Mouse (Mus musculus) Patski (cell line): ENCODE measurements around the gene Pik3cg. TPM values are rescaled to one million over a fixed set of nuclear protein-coding genes. Genes with fewer than 3 reads are reported as not detected.

Experiments
- ATAC-seq: fragments of 100-300 bp; one replicate; pipeline ENCODE4 v1.8.0; 2021
- CTCF ChIA-PET: fragments of 350-600 bp; sonication (Branson Sonifier 250); formaldehyde crosslinking; loops from one replicate; lab custom pipeline; 2022; ENCODE audit warnings: inconsistent platforms; lab: Charles Lee
- POLR2A ChIA-PET: fragments of 350-600 bp; sonication (Branson Sonifier 250); formaldehyde crosslinking; loops from one replicate; lab custom pipeline; 2022; ENCODE audit warnings: antibody characterized with exemption, inconsistent platforms; lab: Charles Lee
- DNase-seq: peaks from one replicate; pipeline ENCODE4 v3.0.0-alpha.2; 2011; ENCODE audit warnings: low read depth, low spot score
- H3K27me3 ChIP-seq: fragments of 371-371 bp; one replicate; pipeline ENCODE4 v1.5.1; 2021
- CTCF ChIP-seq: fragments of 100-300 bp; IDR thresholded peaks from one replicate; pipeline ENCODE4 v1.5.1; 2021
- in situ Hi-C: fragments of 300-500 bp; cut with MboI; formaldehyde crosslinking; loops from 3 replicates; pipeline ENCODE4 v1.11.1; 2018; ENCODE audit warnings: low pct_unique_long_range_greater_than_20kb, mixed read lengths
- polyA plus RNA-seq: library from polyadenylated mRNA; unstranded; gene quantifications from one replicate; pipeline ENCODE4 v1.2.3, GENCODE M21; 2021

The Pik3cg gene
- polyA plus RNA-seq, 1 experiment from 2014 or later: not detected

DNA sequence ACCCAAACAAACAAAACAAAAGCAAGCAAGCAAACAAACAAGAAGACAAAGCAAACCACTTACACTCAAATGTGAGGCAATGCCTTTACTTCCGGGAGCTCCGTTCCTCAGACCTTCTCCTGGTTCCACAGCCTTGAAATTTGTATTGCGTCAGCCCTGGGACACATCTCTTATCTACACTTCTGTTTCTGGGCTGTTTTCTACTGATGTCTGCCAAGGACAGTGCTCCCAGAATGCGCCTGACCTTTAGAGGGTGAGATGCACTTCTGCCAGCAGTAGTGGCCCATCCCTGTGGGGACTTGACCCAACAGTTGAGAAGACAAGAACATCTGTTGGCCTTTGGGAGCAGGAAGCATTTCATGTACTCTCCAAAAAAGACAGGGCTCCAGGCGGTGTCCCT, 84.9 kb downstream of the Pik3cg start:
- in situ Hi-C loops: no loop called here
- ChIA-PET CTCF (interaction anchor here (0.7 to 1.3 kb wide), 2 partner anchors 10 to 11 kb away, joined by 3 read pairs; no protein-coding TSS in a partner anchor), POLR2A (no interaction called here)
- no peak for TF ChIP-seq CTCF
- H3K27me3 ChIP-seq: no peaks in the 10 kb centered on the region
- ATAC-seq (no peak), DNase-seq (no peak)

Other genes starting within 250 kb of the Pik3cg start
- 59.1 TPM for gene Prkar2b, start 147.4 kb downstream of the Pik3cg start, polyA plus RNA-seq
- gene Ccdc71l, start 170.0 kb upstream of the Pik3cg start, polyA plus RNA-seq: 7.2 TPM